Mouse (Mus musculus) ES-Bruce4 (cell line): ENCODE data around the gene Gopc.
"Not testable (repeated sequence)": the region's sequence is repeated elsewhere in the genome, so short reads cannot be mapped to it uniquely, and the experiment has no call there.

Experiments
- CTCF ChIP-seq: IDR thresholded peaks from one replicate; pipeline ENCODE4 v1.8.1; 2011; ENCODE audit warnings: low read depth, low read length
- POLR2A ChIP-seq: IDR thresholded peaks from one replicate; pipeline ENCODE4 v1.8.1; 2011; ENCODE audit warnings: low read length; ENCODE audit not compliant: insufficient read depth

DNA sequence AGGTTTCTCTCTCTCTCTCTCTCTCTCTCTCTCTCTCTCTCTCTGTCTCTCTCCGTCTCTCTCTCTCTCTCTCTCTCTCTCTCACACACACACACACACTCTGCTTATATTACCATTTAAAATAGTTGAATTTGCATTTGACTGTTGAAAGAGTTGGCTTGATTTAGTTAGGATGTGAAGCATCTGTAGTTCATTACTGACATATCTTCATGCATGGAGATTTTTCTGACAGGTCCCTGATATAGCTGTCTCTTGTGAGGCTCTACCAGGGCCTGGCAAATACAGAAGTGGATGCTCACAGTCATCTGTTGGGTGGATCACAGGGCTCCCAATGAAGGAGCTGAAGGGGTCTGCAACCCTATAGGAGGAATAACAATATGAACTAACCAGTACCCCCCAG is 89.5 kb downstream of the Gopc start:
- not testable (repeated sequence) for TF ChIP-seq POLR2A, CTCF
